Mouse (Mus musculus) liver, adult 2 months (tissue): ENCODE measurements around the gene Fam207a.

Experiments
- CTCF ChIP-seq: fragments of 200-500 bp; IDR thresholded peaks from 2 replicates; pipeline ENCODE4 v1.5.1; 2011; ENCODE audit warnings: low read depth, low read length, control low read depth
- POLR2A ChIP-seq: fragments of 200-500 bp; IDR thresholded peaks from 2 replicates; pipeline ENCODE4 v1.6.1; 2011; ENCODE audit warnings: low read length, control low read depth; ENCODE audit not compliant: insufficient read depth; ENCODE audit errors: extremely low read depth

DNA sequence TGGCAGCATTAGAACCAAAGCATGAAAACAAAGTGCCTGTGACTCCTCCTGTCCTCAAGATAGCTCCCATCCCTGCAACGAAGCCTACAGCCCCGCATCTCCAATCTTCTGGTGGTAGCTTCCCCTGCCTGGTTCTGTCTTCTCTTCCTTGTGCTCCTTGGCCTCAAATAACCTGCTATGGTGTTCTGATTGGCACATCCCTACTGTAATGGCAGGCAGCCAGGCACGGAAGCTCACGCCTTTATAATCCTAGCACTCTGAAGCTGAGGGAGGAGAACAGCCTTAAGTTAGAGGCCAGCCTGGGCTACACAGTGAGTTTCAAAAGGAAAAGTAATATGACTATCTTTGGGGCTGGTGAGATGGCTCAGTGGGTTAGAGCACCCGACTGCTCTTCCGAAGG is 11.4 kb downstream of the Fam207a start:
- TF ChIP-seq CTCF: no peak
- TF ChIP-seq POLR2A: no peak
